Mouse (Mus musculus) 3134 (cell line): ENCODE results near the gene Fkbp10.
A peak's percentile ranks its signal among the peaks of the same experiment; 100 is the strongest.

Experiments used
- DNase-seq: peaks from one replicate; pipeline ENCODE4 v3.0.0-alpha.2; 2011; ENCODE audit warnings: low spot score; ENCODE audit not compliant: insufficient read length; ENCODE audit errors: extremely low read depth

The Fkbp10 gene

DNA sequence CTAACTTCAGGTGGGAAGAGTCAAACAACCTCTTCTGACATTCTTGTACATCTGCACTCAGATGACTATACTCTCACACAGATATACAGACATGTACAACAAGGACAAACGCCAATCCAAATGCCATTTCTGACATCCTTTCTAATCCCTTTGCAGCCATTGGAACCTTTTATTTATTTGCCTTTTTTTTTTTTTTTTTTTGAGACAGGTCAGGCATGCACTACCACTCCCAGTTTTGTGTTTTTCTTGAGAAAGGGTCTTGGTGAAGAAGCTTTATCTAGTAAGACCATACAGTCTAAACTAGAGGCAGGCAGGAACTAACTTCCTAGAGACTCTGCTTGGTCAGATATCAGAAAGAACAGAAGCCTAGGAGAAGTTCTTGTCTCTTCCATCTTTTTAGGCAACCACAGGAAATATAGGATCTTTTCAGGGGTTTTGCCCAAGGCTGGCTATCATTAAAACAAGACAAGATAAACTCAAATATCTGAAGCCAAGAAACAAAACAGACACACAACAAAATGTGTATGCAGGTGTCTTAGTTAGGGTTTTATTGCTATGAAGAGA is 49.8 kb downstream of the Fkbp10 start:
- no peak for DNase-seq

DNA sequence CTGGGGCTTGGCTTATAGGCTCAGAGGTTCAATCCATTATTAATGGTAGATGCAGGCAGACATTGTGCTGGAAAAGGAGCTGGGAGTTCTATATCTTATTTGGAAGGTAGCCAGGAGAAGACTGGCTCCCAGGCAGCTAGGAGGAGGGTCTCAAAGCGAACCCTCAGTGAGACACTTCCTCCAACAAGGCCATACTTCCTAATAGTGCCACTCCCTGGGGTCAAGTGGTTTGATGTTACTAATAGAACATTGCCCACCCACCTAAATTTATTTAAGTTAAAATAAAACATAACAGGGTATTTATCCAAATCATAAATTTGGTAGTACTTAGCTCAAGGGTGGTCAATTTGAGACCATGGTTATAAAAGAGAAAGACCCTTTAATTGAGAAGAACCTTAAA is 50.3 kb downstream of the Fkbp10 start:
- no peak for DNase-seq

DNA sequence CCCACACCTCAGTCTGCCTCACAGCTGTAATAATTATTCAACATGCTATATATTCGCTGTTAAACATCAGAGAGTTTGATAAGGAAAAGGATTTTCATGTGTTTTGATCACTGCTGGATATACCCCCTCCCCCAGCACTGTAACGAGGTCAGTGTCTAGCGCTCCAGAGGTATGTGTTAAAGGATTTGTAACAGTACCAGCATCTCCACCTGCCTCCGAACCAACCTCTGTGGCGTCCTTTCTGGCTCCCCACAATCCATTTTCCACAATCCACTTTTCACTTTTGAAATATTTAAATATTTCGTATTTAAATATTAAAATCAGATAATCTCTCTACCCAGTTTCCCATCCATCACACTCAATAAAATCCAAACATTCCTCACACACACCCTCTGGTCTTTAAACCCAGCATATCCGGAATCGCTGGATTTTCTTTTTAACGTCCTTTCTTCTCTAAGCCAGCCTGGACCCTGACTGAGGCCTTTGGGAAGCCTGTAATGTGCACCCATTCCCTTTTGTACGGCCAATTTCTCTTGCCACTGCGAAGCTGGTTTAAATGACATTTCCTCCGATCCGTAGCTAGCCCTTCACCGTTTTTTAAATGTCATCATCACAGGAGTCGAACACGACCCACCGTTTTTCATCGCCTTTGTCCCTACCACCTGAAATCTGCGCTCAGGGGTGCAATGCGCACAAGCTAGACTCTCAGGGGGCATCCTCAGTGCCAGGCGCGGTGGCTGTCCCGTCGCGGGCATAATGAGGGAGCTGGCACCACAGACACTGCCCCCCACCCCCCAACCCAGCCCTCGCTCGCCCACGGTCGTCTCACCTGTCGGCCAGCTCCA is 56.1 kb downstream of the Fkbp10 start:
- no peak for DNase-seq

DNA sequence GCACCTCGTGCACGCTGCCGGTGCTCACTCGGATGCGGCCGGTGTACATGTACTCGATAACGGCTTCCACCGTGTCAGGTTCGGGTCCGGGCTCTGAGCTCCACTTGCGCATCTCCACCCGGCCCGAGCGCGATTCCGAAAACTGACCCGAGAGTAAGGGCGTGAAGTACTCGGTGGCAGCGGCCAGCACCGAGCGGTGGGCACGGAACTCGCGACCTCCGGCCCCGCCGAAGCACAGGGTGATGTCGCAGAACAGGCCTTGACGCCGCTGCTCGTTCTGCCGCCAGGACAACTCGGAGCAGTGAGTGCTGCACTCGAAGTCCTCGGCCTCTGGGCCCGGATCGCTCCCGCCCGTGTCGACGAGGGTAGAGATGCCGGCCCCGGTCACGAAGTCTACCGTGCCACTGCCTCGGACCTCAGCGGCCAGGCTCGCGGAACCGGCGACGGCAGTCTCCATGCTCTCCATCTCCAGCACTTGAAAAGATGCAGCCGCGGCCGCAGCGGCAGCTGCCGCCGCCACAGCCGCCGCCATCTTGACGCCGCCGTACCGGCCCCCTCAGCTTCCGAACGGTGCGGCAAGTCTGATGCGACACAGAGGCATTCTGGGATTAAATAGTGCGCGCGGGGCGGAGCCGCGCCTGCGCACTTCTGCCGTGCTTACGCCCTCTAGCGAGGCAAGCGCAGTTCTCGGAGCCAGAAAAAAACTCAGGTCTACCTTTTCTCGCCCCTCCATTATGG is 56.9 kb downstream of the Fkbp10 start, which contains the start of gene Klhl11:
TSS of gene Klhl11 (minus strand) at position 545 of the 738 bp plus-strand sequence.
- DNase-seq, result peak; percentile 98

DNA sequence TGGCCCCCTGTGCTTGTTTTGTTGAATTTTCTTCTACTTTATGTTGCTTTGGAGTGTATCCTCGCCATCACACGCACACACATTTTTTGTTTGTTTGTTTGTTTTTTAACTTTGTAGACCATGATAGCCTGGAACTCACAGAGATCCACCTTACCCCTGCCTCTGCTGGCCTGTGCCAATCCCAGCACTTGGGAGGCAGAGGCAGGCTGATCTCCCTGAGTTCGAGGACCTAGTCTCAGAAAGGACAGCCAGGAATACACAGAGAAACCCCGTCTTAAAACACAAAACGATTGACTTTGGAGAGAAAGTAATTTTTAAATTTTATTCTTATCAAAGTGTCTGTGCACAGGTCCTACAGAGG is 57.4 kb downstream of the Fkbp10 start:
- no peak for DNase-seq
